Mouse (Mus musculus): Measurements from ENCODE around the gene Vps35. TPM values are rescaled to one million over a fixed set of nuclear protein-coding genes. Genes with fewer than 3 reads are reported as not detected.

Gene Vps35
- polyA plus RNA-seq, 1 experiment from 2014 or later, result 138 TPM

- Histone ChIP-seq H3K4me1 (replicated peaks) (no peaks in the 10 kb centered on the region), H3K36me3 (peaks cover 31% of the 10 kb centered on the region), H3K27me3 (no peaks in the 10 kb centered on the region), H3K27ac (no peak overlapping the region), H3K4me2 (no peak overlapping the region), H3K4me3 (replicated peaks) (no peak overlapping the region), H3K9ac (replicated peaks) (no peak overlapping the region), H3K9me3 (no peaks in the 10 kb centered on the region)
- ATAC-seq (ENCODE audit: insufficient number of reproducible peaks, insufficient read depth, low FRiP score, low TSS enrichment, low read depth), result no peak
Observed at GRCm38 (mm10) chr8:85311743-85312142, 12.1 kb upstream of the Vps35 start.

GRCm38 (mm10) chr8:85308564-85308963, 9.0 kb upstream of the Vps35 start:
- Histone ChIP-seq H3K36me3 (peaks cover 60% of the 10 kb centered on the region), H3K4me3 (replicated peaks) (no peak overlapping the region), H3K4me2 (no peak overlapping the region), H3K9ac (replicated peaks) (no peak overlapping the region), H3K27me3 (no peaks in the 10 kb centered on the region), H3K9me3 (no peaks in the 10 kb centered on the region), H3K27ac (no peak overlapping the region), H3K4me1 (replicated peaks) (no peaks in the 10 kb centered on the region)
- no peak for ATAC-seq (ENCODE audit: insufficient number of reproducible peaks, insufficient read depth, low FRiP score, low TSS enrichment, low read depth)
- WGBS, result 94% methylated on average over 2 of the region's 2 CpGs

- no peak overlapping the region for H3K27ac ChIP-seq
- peaks cover 67% of the 10 kb centered on the region for H3K36me3 ChIP-seq
- WGBS, result 79% methylated on average over 5 of the region's 5 CpGs
- H3K9ac ChIP-seq (replicated peaks), result no peak overlapping the region
- no peak overlapping the region for H3K4me2 ChIP-seq
- ATAC-seq (ENCODE audit: insufficient number of reproducible peaks, insufficient read depth, low FRiP score, low TSS enrichment, low read depth), result no peak
- no peak overlapping the region for H3K4me3 ChIP-seq (replicated peaks)
- H3K27me3 ChIP-seq, result no peaks in the 10 kb centered on the region
- peaks cover 17% of the 10 kb centered on the region for H3K4me1 ChIP-seq (replicated peaks)
- no peaks in the 10 kb centered on the region for H3K9me3 ChIP-seq
Observed at GRCm38 (mm10) chr8:85303531-85303930, 3.9 kb upstream of the Vps35 start.

GRCm38 (mm10) chr8:85302931-85303330, 3.3 kb upstream of the Vps35 start:
- WGBS, result 94% methylated on average over 3 of the region's 3 CpGs
- H3K36me3 ChIP-seq, result peaks cover 61% of the 10 kb centered on the region
- H3K4me3 ChIP-seq (replicated peaks), result no peak overlapping the region
- ATAC-seq (ENCODE audit: insufficient number of reproducible peaks, insufficient read depth, low FRiP score, low TSS enrichment, low read depth), result no peak
- no peak overlapping the region for H3K9ac ChIP-seq (replicated peaks)
- peaks cover 23% of the 10 kb centered on the region for H3K4me1 ChIP-seq (replicated peaks)
- H3K27ac ChIP-seq, result no peak overlapping the region
- no peaks in the 10 kb centered on the region for H3K9me3 ChIP-seq
- no peak overlapping the region for H3K4me2 ChIP-seq
- no peaks in the 10 kb centered on the region for H3K27me3 ChIP-seq

- no peak for ATAC-seq (ENCODE audit: insufficient number of reproducible peaks, insufficient read depth, low FRiP score, low TSS enrichment, low read depth)
Observed at GRCm38 (mm10) chr8:85301941-85302340, 2.3 kb upstream of the Vps35 start.

GRCm38 (mm10) chr8:85298600-85299433, 785 bp downstream of the Vps35 start:
- ATAC-seq (ENCODE audit: insufficient number of reproducible peaks, insufficient read depth, low FRiP score, low TSS enrichment, low read depth), result 0 out of 2 replicates have a peak, but pooled peaks have one; percentile 32
- H3K4me1 ChIP-seq (replicated peaks), result peaks cover 29% of the 10 kb centered on the region
- H3K27ac ChIP-seq, result peak overlapping the region; percentile 95
- peak overlapping the region; percentile 85 for H3K4me2 ChIP-seq
- H3K9ac ChIP-seq (replicated peaks), result peak overlapping the region; percentile 91
- peaks cover 24% of the 10 kb centered on the region for H3K36me3 ChIP-seq
- no peaks in the 10 kb centered on the region for H3K27me3 ChIP-seq
- H3K9me3 ChIP-seq, result no peaks in the 10 kb centered on the region
- H3K4me3 ChIP-seq (replicated peaks), result peak overlapping the region; percentile 95
- WGBS, result under 1% methylated on average over 53 of the region's 53 CpGs

More at GRCm38 (mm10) chr8:85301941-85302340, 2.3 kb upstream of the Vps35 start:
- Histone ChIP-seq H3K27me3 (no peaks in the 10 kb centered on the region), H3K27ac (no peak overlapping the region), H3K9me3 (no peaks in the 10 kb centered on the region), H3K36me3 (peaks cover 51% of the 10 kb centered on the region), H3K4me2 (peak overlapping the region; percentile 10; the same call in 1 of the 2 replicates), H3K4me1 (replicated peaks) (peaks cover 29% of the 10 kb centered on the region), H3K4me3 (replicated peaks) (no peak overlapping the region), H3K9ac (replicated peaks) (no peak overlapping the region; the same call in 1 of the 2 replicates)
- WGBS, result 73% methylated on average over 1 of the region's 1 CpGs

- 96% methylated on average over 1 of the region's 1 CpGs for WGBS
- no peak overlapping the region for H3K4me3 ChIP-seq (replicated peaks)
- no peak overlapping the region for H3K4me2 ChIP-seq
- no peak overlapping the region for H3K27ac ChIP-seq
- H3K4me1 ChIP-seq (replicated peaks), result no peaks in the 10 kb centered on the region
- H3K27me3 ChIP-seq, result no peaks in the 10 kb centered on the region
- peaks cover 72% of the 10 kb centered on the region for H3K36me3 ChIP-seq
- no peaks in the 10 kb centered on the region for H3K9me3 ChIP-seq
- H3K9ac ChIP-seq (replicated peaks), result no peak overlapping the region
- ATAC-seq (ENCODE audit: insufficient number of reproducible peaks, insufficient read depth, low FRiP score, low TSS enrichment, low read depth), result no peak
Observed at GRCm38 (mm10) chr8:85286846-85287245, 12.8 kb downstream of the Vps35 start.

- H3K36me3 ChIP-seq, result no peaks in the 10 kb centered on the region
- no peaks in the 10 kb centered on the region for H3K9me3 ChIP-seq
- ATAC-seq (ENCODE audit: insufficient number of reproducible peaks, insufficient read depth, low FRiP score, low TSS enrichment, low read depth), result no peak
- no peaks in the 10 kb centered on the region for H3K27me3 ChIP-seq
- no peak overlapping the region for H3K4me2 ChIP-seq
- no peak overlapping the region for H3K9ac ChIP-seq (replicated peaks)
- H3K27ac ChIP-seq, result no peak overlapping the region
- no peaks in the 10 kb centered on the region for H3K4me1 ChIP-seq (replicated peaks)
- WGBS, result 71% methylated on average over 1 of the region's 1 CpGs
- no peak overlapping the region for H3K4me3 ChIP-seq (replicated peaks)
Observed at GRCm38 (mm10) chr8:85227297-85227696, 72.3 kb downstream of the Vps35 start.

GRCm38 (mm10) chr8:85225688-85226087, 73.9 kb downstream of the Vps35 start, which contains the start of gene Olfr371:
Gene Olfr371 (plus strand): TSS chr8:85225988.
- no peak for ATAC-seq (ENCODE audit: insufficient number of reproducible peaks, insufficient read depth, low FRiP score, low TSS enrichment, low read depth)
- H3K4me2 ChIP-seq, result no peak within 1 kb of the TSS
- no peaks in the 10 kb centered on the region for H3K27me3 ChIP-seq
- no peak within 1 kb of the TSS for H3K4me3 ChIP-seq (replicated peaks)
- H3K4me1 ChIP-seq (replicated peaks), result no peaks in the 10 kb centered on the region
- WGBS, result 38% methylated on average over 1 of the region's 1 CpGs
- H3K9ac ChIP-seq (replicated peaks), result no peak within 1 kb of the TSS
- no peak within 1 kb of the TSS for H3K27ac ChIP-seq
- H3K9me3 ChIP-seq, result no peaks in the 10 kb centered on the region
- no peaks in the 10 kb centered on the region for H3K36me3 ChIP-seq

- no peaks in the 10 kb centered on the region for H3K27me3 ChIP-seq
- H3K4me1 ChIP-seq (replicated peaks), result no peaks in the 10 kb centered on the region
- no peak overlapping the region for H3K4me3 ChIP-seq (replicated peaks)
- H3K4me2 ChIP-seq, result no peak overlapping the region
- ATAC-seq (ENCODE audit: insufficient number of reproducible peaks, insufficient read depth, low FRiP score, low TSS enrichment, low read depth), result no peak
- H3K9ac ChIP-seq (replicated peaks), result no peak overlapping the region
- 51% methylated on average over 6 of the region's 6 CpGs for WGBS
- no peaks in the 10 kb centered on the region for H3K36me3 ChIP-seq
- no peaks in the 10 kb centered on the region for H3K9me3 ChIP-seq
- H3K27ac ChIP-seq, result no peak overlapping the region
Observed at GRCm38 (mm10) chr8:85220992-85221391, 78.6 kb downstream of the Vps35 start.

- WGBS, result 76% methylated on average over 4 of the region's 4 CpGs
- no peak for ATAC-seq (ENCODE audit: insufficient number of reproducible peaks, insufficient read depth, low FRiP score, low TSS enrichment, low read depth)
- Histone ChIP-seq H3K27ac (no peak overlapping the region), H3K9ac (replicated peaks) (no peak overlapping the region), H3K9me3 (no peaks in the 10 kb centered on the region), H3K4me2 (no peak overlapping the region), H3K27me3 (no peaks in the 10 kb centered on the region), H3K36me3 (no peaks in the 10 kb centered on the region), H3K4me3 (replicated peaks) (no peak overlapping the region), H3K4me1 (replicated peaks) (no peaks in the 10 kb centered on the region)
Observed at GRCm38 (mm10) chr8:85220220-85220619, 79.4 kb downstream of the Vps35 start.
